Mouse (Mus musculus): ENCODE measurements around the gene Stx8.

Gene Stx8

DNA sequence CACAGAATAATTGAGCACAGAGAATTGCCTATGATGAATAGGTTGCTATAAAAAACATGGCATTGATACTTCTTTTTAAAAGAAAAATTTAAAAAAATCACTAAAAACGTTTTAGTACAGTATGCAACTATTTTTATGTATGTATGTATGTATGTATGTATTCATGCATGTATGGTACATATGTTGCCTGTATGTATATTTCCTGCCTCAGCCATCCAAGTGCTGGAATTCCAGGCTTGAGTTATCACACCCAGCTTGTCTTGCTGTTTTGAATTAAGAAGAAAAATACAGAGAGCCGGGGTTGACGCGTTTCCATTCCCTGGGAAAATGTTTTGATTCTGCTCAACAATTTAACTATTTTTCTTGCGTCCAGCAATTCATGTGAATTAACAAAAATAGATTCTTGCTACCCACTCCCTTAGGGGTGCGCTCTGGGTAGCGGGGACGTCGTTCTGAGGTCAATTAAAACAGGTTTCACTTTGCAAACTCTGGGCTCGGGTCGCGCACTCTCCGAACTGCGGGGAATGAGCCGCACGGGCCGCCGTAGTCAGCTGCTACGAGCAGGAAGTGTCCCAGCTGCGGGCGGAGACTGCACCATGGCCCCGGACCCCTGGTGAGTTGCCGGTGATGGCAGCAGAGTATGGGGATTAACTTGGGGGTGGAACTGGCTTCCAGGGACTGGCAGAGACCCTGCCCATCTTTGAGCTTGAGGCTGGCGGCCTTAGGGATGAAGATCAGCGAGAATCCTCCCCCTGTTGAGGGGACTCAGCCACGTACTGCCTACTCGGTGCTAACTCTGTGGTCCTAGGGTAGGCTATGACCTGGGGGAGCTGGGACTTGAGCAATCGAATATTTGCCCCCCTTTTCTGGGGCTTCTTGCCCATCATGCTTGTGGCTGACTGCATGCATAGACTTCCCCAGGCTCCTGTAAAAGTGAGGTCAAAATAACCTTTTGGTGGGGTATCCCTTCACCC, at the start of gene Stx8:
Stx8 (plus strand) TSS at position 289 of the 974 bp plus-strand sequence.
- peak; percentile 81 to 91 for DNase-seq (ENCODE audit: low spot score in 2 of 2)

- DNase-seq (ENCODE audit: low spot score in 2 of 2), result no peak
These were observed 48.9 kb upstream of the Stx8 start for GRCm38 (mm10) chr11:67917126-67917525.

GRCm38 (mm10) chr11:67919593-67919992, 46.4 kb upstream of the Stx8 start:
- DNase-seq (ENCODE audit: low spot score in 2 of 2), result no peak

- DNase-seq (ENCODE audit: low spot score in 2 of 2), result no peak
These were observed 45.6 kb upstream of the Stx8 start for GRCm38 (mm10) chr11:67920226-67920960.

DNA sequence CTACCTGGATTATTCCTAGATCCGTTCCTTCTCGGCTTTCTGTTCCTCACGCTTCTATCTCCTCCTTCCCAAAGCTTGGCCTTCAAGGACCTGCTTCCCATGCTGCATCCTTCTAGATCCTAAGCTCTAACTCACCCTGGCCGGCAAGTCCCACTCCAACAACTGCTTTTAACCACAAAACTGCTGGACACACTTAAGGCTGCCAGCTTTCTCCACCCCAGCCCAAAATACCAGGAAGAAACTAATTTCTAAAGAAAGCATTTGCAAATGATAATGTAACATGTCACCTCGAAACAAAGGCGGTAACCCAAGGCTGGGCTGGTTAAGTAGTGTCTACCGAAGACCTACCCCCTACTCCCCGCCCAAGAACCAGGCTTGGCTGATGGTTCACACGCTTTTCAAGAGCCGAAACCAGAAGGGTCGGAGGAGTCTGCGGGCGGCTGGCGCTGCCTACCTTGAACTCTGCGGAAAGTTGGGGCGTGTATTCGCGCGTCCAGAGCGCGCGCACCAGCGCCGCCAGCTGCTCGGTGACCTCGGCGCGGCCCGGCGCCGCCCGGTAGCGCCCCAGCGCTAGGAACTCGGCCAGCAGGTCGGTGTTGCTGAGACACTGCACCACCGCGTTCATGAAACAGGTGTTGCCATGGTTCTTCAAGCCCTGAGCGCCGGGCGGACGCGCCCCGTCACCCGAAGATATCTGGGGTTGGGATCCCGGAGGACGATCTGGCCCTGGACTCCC, 44.7 kb upstream of the Stx8 start:
- peak in 1 of 2 experiments; percentile 16 for DNase-seq (ENCODE audit: low spot score in 2 of 2)

GRCm38 (mm10) chr11:67921827-67922754, 43.9 kb upstream of the Stx8 start, which contains the start of gene Usp43:
TSS of gene Usp43 (minus strand) at chr11:67922153.
- peak in 1 of 2 experiments; percentile 10 for DNase-seq (ENCODE audit: low spot score in 2 of 2)

GRCm38 (mm10) chr11:67922755-67923125, 43.3 kb upstream of the Stx8 start:
- peak; percentile 40 to 57 for DNase-seq (ENCODE audit: low spot score in 2 of 2)

GRCm38 (mm10) chr11:67923720-67924119, 42.3 kb upstream of the Stx8 start:
- DNase-seq (ENCODE audit: low spot score in 2 of 2), result no peak

DNA sequence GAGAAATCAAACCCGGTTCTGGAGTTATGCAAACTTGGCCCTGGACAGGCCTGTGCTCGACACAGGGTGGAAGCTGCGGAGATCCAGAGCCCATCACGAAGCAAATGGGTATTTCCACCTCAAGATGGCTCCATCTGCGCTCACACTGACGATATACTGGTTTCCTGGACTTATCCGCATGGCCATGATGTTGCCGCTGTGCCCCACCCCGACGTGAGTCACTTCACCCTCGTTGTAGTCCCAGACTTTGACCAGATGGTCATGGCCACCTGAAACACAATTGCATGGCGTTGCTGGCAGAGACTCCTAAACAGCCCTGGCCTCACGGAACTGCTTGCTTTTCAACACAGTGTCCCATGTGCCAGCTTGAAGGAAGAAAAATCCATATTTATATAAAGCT, 41.0 kb upstream of the Stx8 start:
- peak; percentile 11 to 17 for DNase-seq (ENCODE audit: low spot score in 2 of 2)

DNA sequence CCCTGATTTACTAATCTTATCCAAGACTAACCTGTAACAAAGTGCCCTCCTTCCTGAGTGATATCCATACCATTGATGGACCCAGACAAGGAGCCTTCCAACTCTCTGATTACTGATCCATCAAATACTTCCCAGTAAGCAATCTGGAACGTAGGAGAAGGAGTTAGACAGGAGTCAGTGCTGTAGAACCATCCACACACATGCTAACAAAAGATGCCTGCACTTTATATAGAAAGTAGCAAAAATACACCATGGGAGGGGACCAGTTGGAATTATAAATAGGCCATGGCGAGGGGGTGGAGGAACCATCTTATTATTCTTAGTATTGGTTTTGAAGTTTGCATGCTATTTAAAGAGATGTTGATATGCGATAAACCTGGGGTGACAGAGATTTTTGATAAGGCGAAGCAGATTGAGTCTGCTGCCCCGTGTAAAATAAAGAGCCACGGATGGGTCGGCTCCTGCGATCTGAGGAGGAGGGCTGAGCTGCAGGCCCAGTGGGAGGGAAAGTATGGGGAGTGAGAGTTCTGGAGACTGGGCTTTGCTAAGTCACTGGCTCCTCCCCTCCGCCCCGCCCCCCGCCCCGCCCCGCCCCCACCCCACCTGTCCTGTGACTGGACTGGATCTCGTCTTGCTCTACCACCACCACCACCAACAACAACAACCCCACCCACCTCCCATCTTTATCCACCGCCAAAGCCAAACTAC, 39.5 kb upstream of the Stx8 start:
- DNase-seq (ENCODE audit: low spot score in 2 of 2), result no peak

- DNase-seq (ENCODE audit: low spot score in 2 of 2), result no peak
These were observed 33.8 kb upstream of the Stx8 start for GRCm38 (mm10) chr11:67932156-67932555.

GRCm38 (mm10) chr11:67948229-67948628, 17.8 kb upstream of the Stx8 start:
- no peak for DNase-seq (ENCODE audit: low spot score in 2 of 2)

DNA sequence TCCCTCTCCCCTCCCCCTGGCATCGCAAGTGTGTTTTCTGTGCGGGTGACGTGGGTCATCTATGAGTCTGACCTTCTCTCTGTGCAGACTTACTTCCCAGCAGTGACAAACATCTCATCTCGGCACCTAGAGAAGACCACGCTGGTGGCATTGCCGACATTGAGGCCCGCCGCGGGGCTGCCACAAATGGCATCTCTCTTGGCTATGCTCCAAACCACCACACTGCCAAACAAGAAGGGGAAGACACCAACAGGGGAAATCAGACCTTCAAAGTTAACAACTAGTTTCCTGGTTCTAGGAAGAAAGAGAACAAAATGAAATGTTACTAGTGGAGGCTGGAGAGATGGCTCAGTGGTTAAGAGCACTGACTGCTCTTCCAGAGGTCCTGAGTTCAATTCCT, 16.5 kb upstream of the Stx8 start:
- DNase-seq (ENCODE audit: low spot score in 2 of 2), result no peak

DNA sequence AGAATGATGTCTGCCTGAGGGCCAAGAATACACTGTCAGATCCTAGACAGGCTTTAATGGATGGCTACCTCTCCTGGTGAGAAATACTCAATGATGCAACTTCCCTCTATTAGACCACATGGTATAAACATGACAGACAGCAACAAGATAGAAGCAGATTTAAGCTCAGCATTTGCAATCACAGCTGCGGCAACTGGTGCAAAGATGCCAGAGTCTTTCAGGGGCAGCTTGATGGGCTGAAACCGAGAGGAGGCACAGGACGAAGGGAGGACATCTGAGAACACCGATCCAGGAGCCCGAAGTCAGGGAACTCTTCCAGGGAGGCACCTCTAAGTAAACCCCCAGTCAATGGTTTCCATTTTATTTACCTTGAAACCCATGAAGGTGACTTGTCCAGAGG, 12.4 kb upstream of the Stx8 start:
- no peak for DNase-seq (ENCODE audit: low spot score in 2 of 2)

GRCm38 (mm10) chr11:67954413-67954812, 11.6 kb upstream of the Stx8 start:
- DNase-seq (ENCODE audit: low spot score in 2 of 2), result no peak

DNA sequence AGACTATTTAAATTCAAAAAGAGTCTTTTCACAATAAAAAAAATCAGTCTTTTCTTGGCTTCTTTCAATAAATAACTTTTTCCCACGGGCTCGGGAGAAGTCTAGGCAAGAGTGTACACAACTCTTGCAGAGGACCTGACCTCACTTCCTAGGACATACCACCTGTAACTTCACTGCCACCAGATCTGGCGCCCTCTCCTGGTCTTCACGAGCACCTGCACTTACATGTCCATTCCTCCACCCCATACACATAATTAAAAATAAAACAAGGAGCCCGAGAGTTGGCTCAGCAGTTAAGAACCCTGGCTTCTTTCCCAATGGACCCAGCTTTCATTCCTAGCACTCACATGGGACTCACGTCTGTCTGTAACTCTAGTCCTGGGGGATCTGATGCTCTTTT, 1.9 kb upstream of the Stx8 start:
- DNase-seq (ENCODE audit: low spot score in 2 of 2), result no peak

DNA sequence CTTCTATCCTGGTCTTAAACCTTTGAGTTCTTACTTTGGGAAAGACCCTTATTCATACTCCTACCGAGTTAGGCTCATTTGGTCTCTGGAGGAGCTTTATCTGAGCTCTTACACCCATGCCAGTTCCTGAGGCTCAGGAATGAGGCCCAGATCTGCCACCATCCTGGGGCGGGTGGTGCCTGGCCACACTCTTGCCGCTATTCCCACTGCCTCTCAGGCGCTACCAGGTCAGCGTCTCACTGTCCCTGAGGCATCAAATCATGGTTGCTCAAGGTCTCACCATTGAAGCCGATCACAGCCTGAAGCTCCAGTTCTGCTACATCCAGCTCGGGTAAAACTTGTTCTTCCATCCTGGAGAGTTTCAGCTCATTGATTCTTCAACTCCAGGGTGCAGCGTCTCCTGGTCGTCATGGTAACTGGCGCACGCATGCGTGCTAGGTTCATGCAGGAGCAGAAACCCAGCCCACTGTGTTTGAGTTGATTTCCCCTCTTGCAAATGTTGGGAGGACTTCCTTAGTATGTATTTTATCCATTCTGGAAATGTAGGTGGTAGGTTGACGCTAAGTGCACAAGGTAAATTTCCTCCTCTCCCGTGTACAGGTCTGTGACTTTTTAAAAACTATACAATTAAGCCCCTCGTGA, 630 bp upstream of the Stx8 start, which contains the start of gene Cfap52:
Cfap52 (minus strand) TSS at position 410 of the 642 bp plus-strand sequence.
- peak; percentile 70 to 79 for DNase-seq (ENCODE audit: low spot score in 2 of 2)

DNA sequence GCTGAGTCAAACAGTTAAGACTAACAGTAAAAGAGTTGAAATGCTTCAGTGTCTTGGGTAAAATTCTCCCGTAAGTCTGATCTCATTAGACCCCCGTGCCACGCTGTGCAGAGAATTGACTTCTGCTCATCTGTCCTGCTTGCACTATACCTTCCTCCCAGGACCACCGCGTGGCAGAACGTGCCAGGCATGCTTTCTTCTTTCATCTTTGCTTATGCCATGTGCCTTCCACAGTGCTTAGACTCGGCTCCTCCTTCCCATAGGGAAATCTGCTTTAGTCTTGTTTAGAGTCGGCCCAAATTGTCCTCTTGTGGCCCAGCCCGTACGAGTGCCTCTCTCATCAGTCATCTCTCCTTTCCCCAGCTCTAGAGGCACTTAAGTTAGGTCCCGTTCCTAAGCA, 1.8 kb downstream of the Stx8 start:
- no peak for DNase-seq (ENCODE audit: low spot score in 2 of 2)

- no peak for DNase-seq (ENCODE audit: low spot score in 2 of 2)
These were observed 6.6 kb downstream of the Stx8 start for GRCm38 (mm10) chr11:67972606-67973005.

GRCm38 (mm10) chr11:67973225-67973624, 7.2 kb downstream of the Stx8 start:
- no peak for DNase-seq (ENCODE audit: low spot score in 2 of 2)

Data from frontal cortex, postnatal 14 days (tissue).